Mouse (Mus musculus): ENCODE data around the gene Rabl6. TPM values are rescaled to one million over a fixed set of nuclear protein-coding genes. Genes with fewer than 3 reads are reported as not detected.

Gene Rabl6
- polyA plus RNA-seq, 1 experiment from 2014 or later: 71.9 TPM

DNA sequence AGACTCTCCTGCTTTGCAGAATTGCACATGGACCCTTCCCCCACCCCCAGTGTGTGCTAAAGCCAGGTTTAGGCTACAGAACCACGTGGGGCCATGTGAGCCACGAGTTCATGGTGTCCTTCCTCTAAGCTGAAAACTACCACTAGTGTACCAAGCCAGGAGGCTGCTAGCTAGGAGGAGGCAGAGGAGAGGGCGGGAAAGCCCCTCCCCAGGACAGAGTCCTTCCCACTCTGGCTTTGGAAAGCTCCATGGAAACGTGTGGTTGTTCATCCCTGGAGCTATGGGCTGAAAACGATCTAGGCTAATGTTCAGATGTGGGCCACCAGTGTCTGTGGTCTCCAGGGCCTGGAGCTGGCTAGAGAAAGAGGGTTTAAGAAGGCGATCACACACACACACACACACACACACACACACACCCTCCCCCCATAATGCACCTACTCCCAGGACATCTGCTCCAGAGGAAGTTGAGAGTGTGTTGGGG lies 27.7 kb downstream of the Rabl6 start:
- Histone ChIP-seq H3K36me3 (ENCODE audit: control insufficient read depth, insufficient read depth, low read length) (peaks cover 31% of the 10 kb centered on the region), H3K27ac (replicated peaks; ENCODE audit: low read depth, low read length) (no peak overlapping the region), H3K9ac (ENCODE audit: low read depth, low read length) (no peak overlapping the region), H3K4me2 (ENCODE audit: low read depth, low read length) (peak overlapping the region; percentile 64; the same call in 1 of the 2 replicates), H3K9me3 (ENCODE audit: control insufficient read depth, low read length) (no peaks in the 10 kb centered on the region), H3K4me3 (ENCODE audit: low read depth, low read length) (peak overlapping the region; percentile 35), H3K27me3 (replicated peaks; ENCODE audit: control insufficient read depth, insufficient read depth, low read length) (peaks cover 50% of the 10 kb centered on the region), H3K4me1 (ENCODE audit: control insufficient read depth, insufficient read depth, low read length) (peaks cover 20% of the 10 kb centered on the region)
- no peak for ATAC-seq (ENCODE audit: low read depth)
- no peak for DNase-seq (ENCODE audit: low spot score)
- 36% methylated on average over 6 of the region's 6 CpGs for WGBS

DNA sequence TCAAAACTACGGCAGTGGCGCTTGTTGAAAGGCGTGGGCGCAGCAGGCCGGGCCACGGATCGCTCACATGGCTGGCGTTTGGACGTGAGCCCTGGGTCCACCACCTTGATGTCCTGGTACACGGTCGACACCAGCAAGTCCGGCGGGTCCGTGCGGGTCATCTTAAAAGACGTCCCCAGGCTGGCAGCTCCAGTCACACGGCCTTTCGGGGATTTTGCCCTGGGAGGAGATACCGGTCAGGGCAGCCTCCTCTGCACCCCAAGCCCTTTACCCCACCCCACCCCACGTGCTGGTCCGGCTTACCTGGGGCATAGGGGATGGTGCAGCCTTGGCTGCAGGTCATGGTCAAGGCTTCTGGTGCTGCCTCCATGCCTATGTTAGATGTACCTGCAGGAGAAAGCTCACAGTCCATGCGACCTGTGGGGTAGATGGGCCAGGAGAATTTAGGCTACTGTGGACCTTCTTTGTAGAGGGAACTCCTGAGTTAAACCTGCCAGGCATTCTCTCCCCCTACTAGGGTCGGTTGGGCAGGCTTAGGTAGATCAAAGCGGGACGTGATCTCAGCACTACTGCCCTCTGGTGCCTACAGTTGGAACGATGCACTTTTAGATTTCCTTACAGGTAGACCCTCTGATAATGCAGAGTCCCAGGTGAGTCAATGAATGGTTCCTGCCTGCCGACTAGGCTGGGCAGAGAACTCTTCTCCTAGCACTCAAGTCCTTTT lies 28.4 kb downstream of the Rabl6 start:
- no peak for ATAC-seq (ENCODE audit: low read depth)
- WGBS: 5% methylated on average over 25 of the region's 27 CpGs
- Histone ChIP-seq H3K4me2 (ENCODE audit: low read depth, low read length) (peak overlapping the region; percentile 35), H3K27me3 (replicated peaks; ENCODE audit: control insufficient read depth, insufficient read depth, low read length) (peaks cover 50% of the 10 kb centered on the region), H3K9me3 (ENCODE audit: control insufficient read depth, low read length) (no peaks in the 10 kb centered on the region), H3K4me1 (ENCODE audit: control insufficient read depth, insufficient read depth, low read length) (peaks cover 23% of the 10 kb centered on the region), H3K9ac (ENCODE audit: low read depth, low read length) (peak overlapping the region; percentile 38; the same call in 1 of the 2 replicates), H3K4me3 (ENCODE audit: low read depth, low read length) (peak overlapping the region; percentile 25), H3K36me3 (ENCODE audit: control insufficient read depth, insufficient read depth, low read length) (peaks cover 24% of the 10 kb centered on the region), H3K27ac (replicated peaks; ENCODE audit: low read depth, low read length) (no peak overlapping the region)
- peak; percentile 46 for DNase-seq (ENCODE audit: low spot score)

DNA sequence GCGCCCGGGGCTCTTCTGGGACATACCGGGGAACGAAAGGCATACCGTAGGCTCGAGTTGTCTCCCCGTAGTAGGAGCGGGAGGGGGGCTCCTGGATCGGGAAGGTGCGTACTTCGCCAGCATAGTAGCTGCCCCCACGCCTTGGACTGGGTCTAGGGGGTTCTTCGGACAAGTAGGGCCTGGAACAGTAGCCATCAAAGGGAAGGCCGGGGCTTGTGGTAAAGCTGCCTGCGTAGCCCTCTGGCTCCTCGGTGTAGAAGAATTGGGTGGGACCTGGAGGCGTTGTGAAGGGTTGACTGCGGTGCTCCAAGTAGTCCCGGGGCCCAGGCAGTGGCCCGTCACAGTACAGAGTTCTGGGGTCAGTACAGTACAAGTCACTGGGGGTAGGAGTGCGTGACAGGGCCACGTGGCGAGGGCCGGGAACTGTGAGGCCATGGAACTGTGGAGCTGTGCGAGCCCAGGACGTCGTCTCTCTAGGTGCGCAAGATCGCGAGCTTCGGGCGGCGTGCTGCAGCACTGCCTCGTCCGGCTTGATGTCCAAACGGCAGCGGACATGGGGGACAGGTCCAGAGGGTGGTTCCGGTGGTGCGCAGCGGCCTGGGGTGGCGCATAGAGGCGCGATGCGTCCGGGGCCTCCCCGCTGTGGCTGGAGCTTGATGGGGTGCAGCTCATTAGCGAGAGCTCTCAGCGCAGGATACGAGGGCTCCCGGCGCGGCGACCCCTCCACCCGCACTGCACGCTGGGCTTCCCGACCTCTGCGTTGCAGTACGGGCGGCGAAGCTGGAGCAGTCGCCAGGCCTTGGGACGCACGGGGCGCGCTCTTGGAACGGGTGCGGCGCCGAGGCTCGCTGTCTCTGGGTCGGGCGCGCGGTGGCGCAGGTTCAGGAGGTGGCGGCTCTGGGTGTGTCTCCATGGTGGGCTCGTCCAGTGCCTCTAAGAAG lies 29.3 kb downstream of the Rabl6 start:
- H3K36me3 ChIP-seq (ENCODE audit: control insufficient read depth, insufficient read depth, low read length): peaks cover 15% of the 10 kb centered on the region
- H3K9ac ChIP-seq (ENCODE audit: low read depth, low read length): peak overlapping the region; percentile 38; the same call in 1 of the 2 replicates
- no peaks in the 10 kb centered on the region for H3K9me3 ChIP-seq (ENCODE audit: control insufficient read depth, low read length)
- H3K4me3 ChIP-seq (ENCODE audit: low read depth, low read length): peak overlapping the region; percentile 26
- no peak for DNase-seq (ENCODE audit: low spot score)
- WGBS: 9% methylated on average over 43 of the region's 77 CpGs
- H3K27me3 ChIP-seq (replicated peaks; ENCODE audit: control insufficient read depth, insufficient read depth, low read length): peaks cover 50% of the 10 kb centered on the region
- H3K4me2 ChIP-seq (ENCODE audit: low read depth, low read length): peak overlapping the region; percentile 46
- peaks cover 24% of the 10 kb centered on the region for H3K4me1 ChIP-seq (ENCODE audit: control insufficient read depth, insufficient read depth, low read length)
- no peak for ATAC-seq (ENCODE audit: low read depth)
- no peak overlapping the region for H3K27ac ChIP-seq (replicated peaks; ENCODE audit: low read depth, low read length)

DNA sequence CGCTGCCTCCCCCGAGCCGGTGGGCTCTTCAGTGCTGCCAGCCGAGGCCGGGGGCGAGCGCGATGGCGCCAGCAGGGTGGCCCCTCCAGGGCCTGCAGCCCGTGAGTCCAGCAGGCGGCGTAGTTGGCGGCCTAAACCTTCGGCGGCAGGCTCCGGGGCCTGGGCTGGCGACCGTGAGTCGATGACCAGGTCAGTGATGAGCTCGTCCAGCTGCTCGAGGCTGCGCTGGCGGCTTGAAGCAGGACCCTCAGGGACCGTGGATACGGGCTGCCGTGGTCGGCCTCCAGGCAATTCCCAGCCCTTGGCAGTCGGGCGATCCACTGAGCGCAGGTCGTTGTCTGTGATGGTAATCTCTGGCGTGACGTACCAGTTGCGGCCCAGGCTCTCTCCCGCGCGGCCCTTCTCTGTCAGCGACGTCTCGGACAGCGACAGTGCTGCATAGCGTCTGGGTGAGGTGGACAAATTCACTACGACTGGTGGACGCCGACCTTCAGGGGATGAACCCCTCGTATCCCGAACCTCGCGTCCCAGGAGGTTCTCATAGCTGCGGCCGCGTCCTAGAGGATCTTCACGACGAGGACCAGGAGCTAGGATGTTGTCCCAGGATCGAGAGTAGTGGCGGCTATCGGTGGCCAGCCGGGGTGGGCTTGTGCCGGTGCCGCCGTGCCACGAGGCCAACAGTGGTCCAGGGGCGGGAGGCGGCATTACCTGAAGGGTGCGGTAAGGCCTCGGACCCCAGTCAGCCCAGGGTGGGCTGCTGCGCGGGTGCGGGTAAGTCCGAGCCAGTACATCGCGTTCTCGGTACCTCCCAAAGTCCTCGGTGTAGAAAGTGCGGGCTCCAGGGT lies 30.1 kb downstream of the Rabl6 start:
- H3K9me3 ChIP-seq (ENCODE audit: control insufficient read depth, low read length): no peaks in the 10 kb centered on the region
- WGBS: 8% methylated on average over 46 of the region's 75 CpGs
- H3K4me1 ChIP-seq (ENCODE audit: control insufficient read depth, insufficient read depth, low read length): peaks cover 33% of the 10 kb centered on the region
- peak overlapping the region; percentile 46 for H3K4me2 ChIP-seq (ENCODE audit: low read depth, low read length)
- peaks cover 9% of the 10 kb centered on the region for H3K36me3 ChIP-seq (ENCODE audit: control insufficient read depth, insufficient read depth, low read length)
- peak overlapping the region; percentile 26 for H3K4me3 ChIP-seq (ENCODE audit: low read depth, low read length)
- H3K9ac ChIP-seq (ENCODE audit: low read depth, low read length): peak overlapping the region; percentile 45; the same call in 1 of the 2 replicates
- peaks cover 50% of the 10 kb centered on the region for H3K27me3 ChIP-seq (replicated peaks; ENCODE audit: control insufficient read depth, insufficient read depth, low read length)
- ATAC-seq (ENCODE audit: low read depth): no peak
- no peak for DNase-seq (ENCODE audit: low spot score)
- H3K27ac ChIP-seq (replicated peaks; ENCODE audit: low read depth, low read length): no peak overlapping the region

DNA sequence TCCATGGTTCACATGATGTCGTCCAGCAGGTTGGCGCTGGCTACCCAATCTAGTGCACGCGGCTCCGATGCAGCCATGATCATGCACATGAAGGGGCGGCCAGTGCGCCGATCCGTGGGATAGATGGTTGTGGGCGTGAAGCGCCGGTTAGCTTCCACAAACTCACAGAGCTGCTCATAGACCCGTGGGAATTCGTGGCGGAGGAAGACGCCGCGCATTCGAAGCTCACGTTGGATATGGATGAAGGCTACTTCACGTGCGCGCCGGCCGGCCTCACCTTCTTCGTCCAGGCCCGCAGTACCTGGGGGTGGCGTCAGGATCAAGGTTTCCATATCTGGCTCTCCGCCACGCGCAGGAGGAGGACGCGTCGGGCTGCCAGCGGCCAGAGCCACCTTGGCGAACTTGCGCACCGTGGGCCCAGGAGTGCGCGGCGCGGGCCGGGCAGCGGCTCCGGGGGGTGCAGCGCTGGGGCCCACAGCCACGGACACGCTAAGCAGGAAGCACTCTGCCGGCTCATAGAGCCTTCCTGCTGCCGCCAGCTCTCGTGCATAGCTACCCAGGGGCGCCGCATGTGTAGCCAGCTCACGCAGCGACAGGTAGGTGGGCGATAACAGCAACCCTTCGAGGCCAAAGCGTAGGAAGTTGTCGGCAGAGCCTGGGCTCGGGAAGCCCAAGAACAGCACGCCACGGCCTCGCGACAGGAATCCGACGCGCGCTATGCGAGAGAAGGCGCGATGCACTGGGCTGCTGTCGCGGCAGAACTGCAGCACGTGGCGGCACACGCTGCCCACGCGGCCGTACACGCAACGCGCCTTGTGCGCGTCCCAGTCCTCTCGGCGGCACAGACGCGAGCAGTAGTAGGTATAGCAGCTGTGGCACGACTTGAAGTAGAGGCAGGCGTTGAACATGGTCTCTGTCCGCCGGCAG lies 31.1 kb downstream of the Rabl6 start:
- no peak overlapping the region for H3K27ac ChIP-seq (replicated peaks; ENCODE audit: low read depth, low read length)
- H3K4me1 ChIP-seq (ENCODE audit: control insufficient read depth, insufficient read depth, low read length): peaks cover 32% of the 10 kb centered on the region
- H3K9ac ChIP-seq (ENCODE audit: low read depth, low read length): peak overlapping the region; percentile 45; the same call in 1 of the 2 replicates
- WGBS: 15% methylated on average over 77 of the region's 92 CpGs
- peaks cover 50% of the 10 kb centered on the region for H3K27me3 ChIP-seq (replicated peaks; ENCODE audit: control insufficient read depth, insufficient read depth, low read length)
- DNase-seq (ENCODE audit: low spot score) (no peak), ATAC-seq (ENCODE audit: low read depth) (no peak)
- H3K4me2 ChIP-seq (ENCODE audit: low read depth, low read length): peak overlapping the region; percentile 46
- H3K9me3 ChIP-seq (ENCODE audit: control insufficient read depth, low read length): no peaks in the 10 kb centered on the region
- H3K36me3 ChIP-seq (ENCODE audit: control insufficient read depth, insufficient read depth, low read length): 0 out of 2 replicates have a peak, but pooled peaks cover 6% of the 10 kb centered on the region
- peak overlapping the region; percentile 26 for H3K4me3 ChIP-seq (ENCODE audit: low read depth, low read length)

DNA sequence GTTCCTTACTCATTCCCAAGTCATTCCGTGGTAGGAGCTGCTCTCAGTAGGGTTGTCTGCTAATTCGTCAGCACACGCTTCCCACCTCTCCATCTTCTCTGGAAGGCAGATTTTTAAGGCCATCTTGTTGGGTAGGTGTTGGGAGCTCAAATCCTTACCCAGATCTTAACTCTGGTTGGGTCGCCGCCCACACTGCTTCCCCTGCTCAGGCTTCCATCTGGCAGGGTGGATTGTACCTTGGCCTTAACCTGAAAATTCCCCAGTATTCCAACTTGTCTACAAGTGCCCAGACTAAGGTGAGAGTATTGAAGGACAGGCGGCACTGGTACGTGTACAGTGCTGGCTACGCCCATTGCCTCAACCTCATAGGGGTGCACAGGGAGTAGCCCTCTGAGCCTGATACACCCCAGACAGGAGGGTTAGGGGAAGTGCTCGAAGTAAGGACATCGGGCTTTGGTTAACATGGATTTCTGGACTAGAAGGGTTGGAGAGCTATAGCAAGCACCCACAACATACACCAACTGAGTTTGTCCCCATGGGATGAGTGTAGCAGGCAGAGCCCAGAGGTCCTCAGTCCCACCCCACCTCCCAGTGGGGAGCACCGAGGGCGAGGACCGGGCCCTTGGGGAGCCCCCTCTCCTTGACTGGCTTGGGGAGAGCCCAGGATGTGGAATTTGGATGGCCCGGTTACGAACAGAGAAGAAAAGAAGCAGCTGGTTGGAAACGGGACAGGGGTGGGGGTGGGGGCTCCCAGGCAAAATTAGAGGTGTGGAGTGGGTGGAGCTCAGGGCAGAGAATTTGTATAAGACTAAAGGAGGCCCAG lies 32.1 kb downstream of the Rabl6 start:
- no peak overlapping the region for H3K9ac ChIP-seq (ENCODE audit: low read depth, low read length)
- peaks cover 11% of the 10 kb centered on the region; the same call in 1 of the 2 replicates for H3K36me3 ChIP-seq (ENCODE audit: control insufficient read depth, insufficient read depth, low read length)
- H3K4me2 ChIP-seq (ENCODE audit: low read depth, low read length): peak overlapping the region; percentile 91; the same call in 1 of the 2 replicates
- ATAC-seq (ENCODE audit: low read depth): no peak
- H3K27ac ChIP-seq (replicated peaks; ENCODE audit: low read depth, low read length): no peak overlapping the region
- H3K4me1 ChIP-seq (ENCODE audit: control insufficient read depth, insufficient read depth, low read length): peaks cover 32% of the 10 kb centered on the region
- H3K27me3 ChIP-seq (replicated peaks; ENCODE audit: control insufficient read depth, insufficient read depth, low read length): peaks cover 50% of the 10 kb centered on the region
- no peaks in the 10 kb centered on the region for H3K9me3 ChIP-seq (ENCODE audit: control insufficient read depth, low read length)
- DNase-seq (ENCODE audit: low spot score): no peak
- WGBS: 77% methylated on average over 16 of the region's 16 CpGs
- H3K4me3 ChIP-seq (ENCODE audit: low read depth, low read length): no peak overlapping the region
